Mouse (Mus musculus) midbrain, embryonic 15.5 days (tissue): ENCODE measurements around the gene 2310034C09Rik. TPM values are rescaled to one million over a fixed set of nuclear protein-coding genes. Genes with fewer than 3 reads are reported as not detected.

Experiments
- polyA plus RNA-seq: library from polyadenylated mRNA; unstranded; fragments of >200 nt; fragmentation: Nextera tagmentation; extraction: Ambion mirVana; gene quantifications from 2 replicates; pipeline ENCODE4 v1.2.1, GENCODE M21; 2015

2310034C09Rik gene
- polyA plus RNA-seq, 1 experiment from 2014 or later, result not detected

Other genes starting within 250 kb of the 2310034C09Rik start
- gene Cldn8, start 195.7 kb upstream of the 2310034C09Rik start, polyA plus RNA-seq, result 0.06 TPM in 1 of 2 replicates, not detected in the other
- not detected in 2 replicates for gene Krtap24-1, start 146.6 kb upstream of the 2310034C09Rik start, polyA plus RNA-seq
- gene 2310079G19Rik, start 131.2 kb upstream of the 2310034C09Rik start, polyA plus RNA-seq, result not detected in 2 replicates
- not detected in 2 replicates for gene Krtap26-1, start 111.1 kb upstream of the 2310034C09Rik start, polyA plus RNA-seq
- gene Krtap27-1, start 87.2 kb upstream of the 2310034C09Rik start, polyA plus RNA-seq, result not detected in 2 replicates
- not detected in 2 replicates for gene 2310061N02Rik, start 50.9 kb upstream of the 2310034C09Rik start, polyA plus RNA-seq
- gene Krtap13-1, start 30.0 kb upstream of the 2310034C09Rik start, polyA plus RNA-seq, result not detected in 2 replicates
- gene Krtap13, start 7.2 kb upstream of the 2310034C09Rik start, polyA plus RNA-seq, result not detected in 2 replicates
- gene 2310057N15Rik, start 15.4 kb downstream of the 2310034C09Rik start, polyA plus RNA-seq, result not detected in 2 replicates
- gene Gm5965, start 19.0 kb downstream of the 2310034C09Rik start, polyA plus RNA-seq, result not detected in 2 replicates
- not detected in 2 replicates for gene Gm20741, start 53.4 kb downstream of the 2310034C09Rik start, polyA plus RNA-seq
- not detected in 2 replicates for gene Krtap15, start 61.4 kb downstream of the 2310034C09Rik start, polyA plus RNA-seq
- gene Krtap14, start 67.3 kb downstream of the 2310034C09Rik start, polyA plus RNA-seq, result not detected in 2 replicates
- not detected in 2 replicates for gene Krtap19-1, start 110.6 kb downstream of the 2310034C09Rik start, polyA plus RNA-seq
- not detected in 2 replicates for gene Krtap19-2, start 115.4 kb downstream of the 2310034C09Rik start, polyA plus RNA-seq
- not detected in 2 replicates for gene Krtap19-3, start 119.2 kb downstream of the 2310034C09Rik start, polyA plus RNA-seq
- gene Krtap19-4, start 126.2 kb downstream of the 2310034C09Rik start, polyA plus RNA-seq, result not detected in 2 replicates
- gene Krtap19-5, start 137.6 kb downstream of the 2310034C09Rik start, polyA plus RNA-seq, result not detected in 2 replicates
- not detected in 2 replicates for gene Krtap19-9b, start 173.4 kb downstream of the 2310034C09Rik start, polyA plus RNA-seq
- not detected in 2 replicates for gene Krtap16-3, start 204.0 kb downstream of the 2310034C09Rik start, polyA plus RNA-seq